Mouse (Mus musculus): Measurements from ENCODE around the gene Hbb-bt. TPM values are rescaled to one million over a fixed set of nuclear protein-coding genes. Genes with fewer than 3 reads are reported as not detected.
A peak's percentile ranks its signal among the peaks of the same experiment; 100 is the strongest.
"Not testable (repeated sequence)": the region's sequence is repeated elsewhere in the genome, so short reads cannot be mapped to it uniquely, and the experiment has no call there.

Hbb-bt gene
- polyA plus RNA-seq, 1 experiment from 2014 or later = 137 TPM

DNA sequence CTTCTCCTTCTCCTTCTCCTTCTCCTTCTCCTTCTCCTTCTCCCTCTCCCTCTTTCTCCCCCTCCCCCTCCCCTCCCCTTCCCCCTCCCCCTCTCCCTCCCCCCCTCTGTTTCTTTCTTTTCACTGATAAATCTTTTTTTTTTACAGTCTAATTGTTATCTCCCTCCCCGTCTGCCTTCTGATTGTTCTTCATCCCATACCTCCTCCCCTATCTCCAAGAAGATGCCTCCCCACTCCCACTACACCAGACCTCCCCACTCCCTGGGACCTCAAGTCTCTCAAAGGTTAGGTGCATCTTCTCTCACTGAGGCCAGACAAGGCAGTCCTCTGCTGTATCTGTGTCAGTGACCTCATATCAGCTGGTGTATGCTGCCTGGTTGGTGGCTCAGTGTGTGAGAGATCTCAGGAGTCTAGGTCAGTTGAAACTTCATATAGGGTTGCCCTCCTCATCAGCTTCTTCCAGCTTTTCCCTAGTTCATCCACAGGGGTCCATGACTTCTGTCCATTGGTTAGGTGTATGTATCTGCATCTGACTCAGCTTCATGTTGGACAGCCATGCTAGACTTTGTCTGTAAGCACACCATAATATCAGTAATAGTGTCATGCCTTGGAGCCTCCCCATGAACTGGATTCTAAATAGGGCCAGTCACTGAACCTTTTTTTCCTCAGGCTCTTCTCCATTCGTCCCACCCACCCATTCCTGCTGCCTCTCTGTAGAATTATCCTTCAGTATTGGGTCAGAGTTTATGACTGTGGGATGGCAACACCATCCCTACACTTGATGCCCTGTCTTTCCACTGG, 30.9 kb upstream of the Hbb-bt start:
- Histone ChIP-seq H3K27me3 (ENCODE audit: control insufficient read depth, insufficient read depth, low read length) (no peaks in the 10 kb centered on the region), H3K36me3 (ENCODE audit: control insufficient read depth, insufficient read depth, low read length) (no peaks in the 10 kb centered on the region), H3K4me3 (ENCODE audit: low read depth, low read length) (no peak overlapping the region), H3K4me2 (replicated peaks; ENCODE audit: low read depth) (no peak overlapping the region), H3K9ac (ENCODE audit: low read length) (no peak overlapping the region), H3K27ac (replicated peaks) (no peak overlapping the region), H3K9me3 (ENCODE audit: control insufficient read depth, low read length) (no peaks in the 10 kb centered on the region), H3K4me1 (replicated peaks; ENCODE audit: control insufficient read depth, insufficient read depth) (no peaks in the 10 kb centered on the region)
- DNase-seq (ENCODE audit: low spot score) = no peak
- 26% methylated on average over 1 of the region's 2 CpGs for WGBS
- no peak for ATAC-seq (ENCODE audit: low FRiP score, low TSS enrichment)
- no peak for TF ChIP-seq EP300 (optimal IDR thresholded peaks at IDR 0.05)
- TF ChIP-seq CTCF (IDR thresholded peaks at IDR 0.05; ENCODE audit: low read depth) = no peak

DNA sequence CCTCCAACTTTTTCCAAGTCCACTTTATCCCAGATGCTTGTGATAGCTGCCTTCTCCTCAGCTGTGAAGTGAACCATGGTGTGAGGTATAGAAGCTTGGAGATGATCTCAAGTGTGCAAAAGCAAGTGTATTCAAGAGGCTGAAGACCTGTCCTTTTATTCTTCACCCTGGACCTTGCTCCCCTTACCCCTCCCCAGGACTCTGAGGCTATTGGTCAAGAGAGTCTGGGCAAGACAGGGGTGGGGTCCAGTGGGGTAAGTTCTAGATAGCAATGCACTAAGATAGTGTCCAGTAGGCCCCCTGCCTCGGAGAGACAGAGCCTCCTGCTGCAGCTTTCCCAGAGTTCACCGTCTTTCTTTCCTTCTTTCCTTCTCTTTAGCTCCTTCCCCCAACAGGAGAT, 29.2 kb upstream of the Hbb-bt start, which contains the start of gene Hbb-bh1:
Gene Hbb-bh1, minus strand, starts transcription at position 131 of the 400 bp plus-strand sequence.
- Histone ChIP-seq H3K36me3 (ENCODE audit: control insufficient read depth, insufficient read depth, low read length) (no peaks in the 10 kb centered on the region), H3K27ac (replicated peaks) (no peak within 1 kb of the TSS), H3K27me3 (ENCODE audit: control insufficient read depth, insufficient read depth, low read length) (no peaks in the 10 kb centered on the region), H3K4me1 (replicated peaks; ENCODE audit: control insufficient read depth, insufficient read depth) (no peaks in the 10 kb centered on the region), H3K9me3 (ENCODE audit: control insufficient read depth, low read length) (no peaks in the 10 kb centered on the region), H3K4me2 (replicated peaks; ENCODE audit: low read depth) (no peak within 1 kb of the TSS), H3K4me3 (ENCODE audit: low read depth, low read length) (no peak within 1 kb of the TSS), H3K9ac (ENCODE audit: low read length) (no peak within 1 kb of the TSS)
- DNase-seq (ENCODE audit: low spot score) (no peak), ATAC-seq (ENCODE audit: low FRiP score, low TSS enrichment) (no peak)
- no peak for TF ChIP-seq EP300 (optimal IDR thresholded peaks at IDR 0.05)
- TF ChIP-seq CTCF (IDR thresholded peaks at IDR 0.05; ENCODE audit: low read depth) = no peak
- 75% methylated on average over 2 of the region's 2 CpGs for WGBS

DNA sequence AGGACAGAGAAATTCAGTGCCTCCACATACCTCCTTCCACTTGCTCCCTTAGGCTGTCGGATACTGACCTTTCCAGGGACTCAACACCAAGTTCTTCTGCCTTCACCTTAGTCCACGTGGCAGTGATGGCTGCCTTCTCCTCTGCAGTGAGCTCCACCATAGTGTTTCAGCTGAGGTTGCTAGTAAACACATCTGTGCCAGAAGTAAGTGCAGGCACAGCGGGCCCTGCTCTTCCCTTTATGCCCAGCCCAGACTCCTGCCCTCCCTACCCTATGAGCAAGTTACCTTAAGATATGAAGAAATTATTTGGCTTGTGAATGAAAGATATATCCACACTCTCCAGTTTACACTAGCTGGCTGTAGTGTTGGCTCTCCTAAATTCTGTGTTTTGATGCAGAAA, 26.5 kb upstream of the Hbb-bt start, which contains the start of gene Hbb-bh2:
Gene Hbb-bh2, minus strand, starts transcription at position 253 of the 400 bp plus-strand sequence.
- Histone ChIP-seq H3K4me3 (ENCODE audit: low read depth, low read length) (no peak within 1 kb of the TSS), H3K9me3 (ENCODE audit: control insufficient read depth, low read length) (no peaks in the 10 kb centered on the region), H3K9ac (ENCODE audit: low read length) (no peak within 1 kb of the TSS), H3K36me3 (ENCODE audit: control insufficient read depth, insufficient read depth, low read length) (no peaks in the 10 kb centered on the region), H3K27ac (replicated peaks) (no peak within 1 kb of the TSS), H3K4me2 (replicated peaks; ENCODE audit: low read depth) (no peak within 1 kb of the TSS), H3K4me1 (replicated peaks; ENCODE audit: control insufficient read depth, insufficient read depth) (no peaks in the 10 kb centered on the region), H3K27me3 (ENCODE audit: control insufficient read depth, insufficient read depth, low read length) (no peaks in the 10 kb centered on the region)
- DNase-seq (ENCODE audit: low spot score) (no peak), ATAC-seq (ENCODE audit: low FRiP score, low TSS enrichment) (no peak)
- no peak for TF ChIP-seq EP300 (optimal IDR thresholded peaks at IDR 0.05)
- no peak for TF ChIP-seq CTCF (IDR thresholded peaks at IDR 0.05; ENCODE audit: low read depth)
- WGBS = 54% methylated on average over 3 of the region's 3 CpGs

DNA sequence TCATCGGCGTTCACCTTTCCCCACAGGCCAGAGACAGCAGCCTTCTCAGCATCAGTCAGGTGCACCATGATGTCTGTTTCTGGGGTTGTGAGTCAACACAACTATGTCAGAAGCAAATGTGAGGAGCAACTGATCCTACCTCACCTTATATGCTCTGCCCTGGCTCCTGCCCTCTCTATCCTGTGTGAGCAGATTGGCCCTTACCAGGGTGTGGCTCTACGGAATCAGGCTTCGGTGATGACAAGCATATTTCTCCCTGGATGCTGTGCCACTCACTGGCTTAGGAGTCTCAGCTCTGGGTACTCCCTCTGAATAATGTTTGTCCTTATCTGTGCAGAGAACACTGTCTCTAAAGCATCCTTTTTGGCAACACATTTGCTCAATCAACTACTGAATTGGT, 14.0 kb upstream of the Hbb-bt start, which contains the start of gene Hbb-bs:
Gene Hbb-bs, minus strand, starts transcription at position 289 of the 400 bp plus-strand sequence.
- WGBS = 86% methylated on average over 4 of the region's 4 CpGs
- no peak within 1 kb of the TSS for H3K4me3 ChIP-seq (ENCODE audit: low read depth, low read length)
- H3K36me3 ChIP-seq (ENCODE audit: control insufficient read depth, insufficient read depth, low read length) = no peaks in the 10 kb centered on the region
- no peaks in the 10 kb centered on the region for H3K9me3 ChIP-seq (ENCODE audit: control insufficient read depth, low read length)
- ATAC-seq (ENCODE audit: low FRiP score, low TSS enrichment) (peak; percentile 45; the same call in 1 of the 2 replicates), DNase-seq (ENCODE audit: low spot score) (no peak)
- H3K27me3 ChIP-seq (ENCODE audit: control insufficient read depth, insufficient read depth, low read length) = no peaks in the 10 kb centered on the region
- TF ChIP-seq CTCF (IDR thresholded peaks at IDR 0.05; ENCODE audit: low read depth) (no peak), EP300 (optimal IDR thresholded peaks at IDR 0.05) (no peak)
- no peak within 1 kb of the TSS for H3K27ac ChIP-seq (replicated peaks)
- no peak within 1 kb of the TSS for H3K4me2 ChIP-seq (replicated peaks; ENCODE audit: low read depth)
- H3K9ac ChIP-seq (ENCODE audit: low read length) = no peak within 1 kb of the TSS
- H3K4me1 ChIP-seq (replicated peaks; ENCODE audit: control insufficient read depth, insufficient read depth) = no peaks in the 10 kb centered on the region

DNA sequence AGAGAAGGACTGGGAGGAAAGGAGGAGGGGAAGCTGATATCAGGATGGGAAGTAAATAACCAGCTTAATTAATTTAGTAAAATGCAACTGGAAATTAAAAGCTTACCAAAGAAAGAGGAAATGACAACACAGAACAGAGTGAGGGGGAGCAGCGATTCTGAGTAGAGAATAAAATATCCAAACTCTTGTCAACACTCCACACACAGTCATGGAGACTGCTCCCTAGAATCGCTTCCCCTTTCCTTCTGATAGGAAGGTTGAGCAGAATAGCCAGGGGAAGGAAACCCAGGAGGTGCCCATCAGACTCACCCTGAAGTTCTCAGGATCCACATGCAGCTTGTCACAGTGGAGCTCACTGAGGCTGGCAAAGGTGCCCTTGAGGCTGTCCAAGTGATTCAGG, 13.3 kb upstream of the Hbb-bt start:
- H3K27ac ChIP-seq (replicated peaks); H3K9ac ChIP-seq (ENCODE audit: low read length); H3K36me3 ChIP-seq (ENCODE audit: control insufficient read depth, insufficient read depth, low read length); DNase-seq (ENCODE audit: low spot score); ATAC-seq (ENCODE audit: low FRiP score, low TSS enrichment); H3K9me3 ChIP-seq (ENCODE audit: control insufficient read depth, low read length); H3K4me2 ChIP-seq (replicated peaks; ENCODE audit: low read depth); H3K27me3 ChIP-seq (ENCODE audit: control insufficient read depth, insufficient read depth, low read length); H3K4me3 ChIP-seq (ENCODE audit: low read depth, low read length); H3K4me1 ChIP-seq (replicated peaks; ENCODE audit: control insufficient read depth, insufficient read depth): not testable (repeated sequence)
- WGBS = no CpG with 5 or more reads among the region's 2 CpGs

DNA sequence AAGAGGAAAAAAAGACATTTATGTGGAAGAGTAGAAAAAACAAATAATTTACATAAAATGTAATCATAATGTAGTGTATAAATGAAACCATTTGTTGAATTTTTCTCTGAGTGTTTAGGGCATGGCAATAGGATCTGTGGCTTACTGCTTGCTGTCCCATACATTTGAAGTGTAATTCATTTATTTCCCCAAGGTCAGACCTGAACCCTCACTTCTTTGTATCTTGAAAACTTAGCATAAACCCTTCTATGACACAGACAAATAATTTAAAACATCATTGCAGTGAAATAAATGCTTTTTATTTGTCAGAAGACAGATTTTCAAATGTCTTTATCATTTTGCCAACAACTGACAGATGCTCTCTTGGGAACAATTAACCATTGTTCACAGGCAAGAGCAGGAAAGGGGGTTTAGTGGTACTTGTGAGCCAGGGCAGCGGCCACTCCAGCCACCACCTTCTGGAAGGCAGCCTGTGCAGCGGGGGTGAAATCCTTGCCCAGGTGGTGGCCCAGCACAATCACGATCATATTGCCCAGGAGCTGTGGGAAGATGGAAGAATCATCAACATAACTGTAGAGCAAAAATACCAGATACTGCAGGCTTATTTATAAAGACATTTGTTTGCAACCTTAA, 12.6 kb upstream of the Hbb-bt start:
- Histone ChIP-seq H3K9ac (ENCODE audit: low read length) (no peak overlapping the region), H3K9me3 (ENCODE audit: control insufficient read depth, low read length) (no peaks in the 10 kb centered on the region), H3K4me3 (ENCODE audit: low read depth, low read length) (no peak overlapping the region), H3K27me3 (ENCODE audit: control insufficient read depth, insufficient read depth, low read length) (no peaks in the 10 kb centered on the region), H3K27ac (replicated peaks) (no peak overlapping the region), H3K4me1 (replicated peaks; ENCODE audit: control insufficient read depth, insufficient read depth) (no peaks in the 10 kb centered on the region), H3K4me2 (replicated peaks; ENCODE audit: low read depth) (no peak overlapping the region), H3K36me3 (ENCODE audit: control insufficient read depth, insufficient read depth, low read length) (no peaks in the 10 kb centered on the region)
- no peak for ATAC-seq (ENCODE audit: low FRiP score, low TSS enrichment)
- 59% methylated on average over 3 of the region's 3 CpGs for WGBS
- no peak for DNase-seq (ENCODE audit: low spot score)
- TF ChIP-seq CTCF (IDR thresholded peaks at IDR 0.05; ENCODE audit: low read depth) (no peak), EP300 (optimal IDR thresholded peaks at IDR 0.05) (no peak)
